Comparison of ENCODE assay signal across 8 mouse cellular contexts in the genomic region with DNA sequence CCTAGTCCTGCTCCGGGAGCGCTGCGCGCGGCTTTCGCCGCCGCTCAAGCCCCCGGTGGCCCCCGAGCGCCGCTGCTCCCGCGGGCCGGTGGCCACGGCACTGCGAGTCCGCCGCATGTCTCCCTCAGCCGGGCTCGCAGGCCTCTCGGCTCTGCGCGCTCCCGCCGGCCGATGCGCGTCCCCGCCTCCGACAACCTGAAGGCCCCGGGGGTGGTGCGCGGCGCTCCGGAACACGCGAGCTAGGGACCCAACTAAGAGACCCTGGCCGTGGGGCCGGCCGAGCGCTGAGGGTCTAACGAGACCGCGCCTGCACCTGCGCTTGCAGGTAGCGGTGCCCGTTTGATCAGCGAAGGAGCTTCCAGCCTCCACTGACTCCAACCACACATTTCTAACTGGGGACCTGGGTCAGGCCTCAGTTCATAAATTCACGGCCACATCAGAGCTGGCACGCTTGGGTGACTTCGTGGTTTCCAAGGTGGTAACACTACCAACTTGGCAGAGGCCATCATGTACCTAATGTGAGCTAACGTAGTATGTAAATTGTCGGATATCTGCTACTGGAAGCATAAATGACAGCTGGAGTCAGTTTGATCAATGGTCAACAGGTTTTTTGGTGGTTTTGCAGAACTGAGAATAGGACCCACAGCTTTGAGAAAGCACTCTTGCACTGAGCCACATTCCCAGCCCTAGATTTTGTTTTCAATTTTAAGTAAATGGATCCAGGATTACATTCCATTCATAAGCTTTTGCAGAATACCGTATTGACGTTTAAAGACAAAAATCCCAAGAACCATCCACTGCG. TPM values are rescaled to one million over a fixed set of nuclear protein-coding genes. Genes with fewer than 3 reads are reported as not detected.
DNase-seq lines count a peak whose midpoint lies in the region; ATAC-seq lines count a peak whose summit lies in the region.

A gene (minus strand): TSS at position 173 of the 802 bp plus-strand sequence.

- DNase-seq in 3134 (ENCODE audit: extremely low read depth, insufficient read length, low spot score), result peak; percentile 88
- peak; percentile 85 to 91 for DNase-seq in adrenal gland, postnatal 36 days
- peak; percentile 70 for DNase-seq in embryonic facial prominence, embryonic 14.5 days (ENCODE audit: low spot score)
- peak; percentile 38 for DNase-seq in heart, adult 8-10 months (ENCODE audit: low spot score)
- DNase-seq in kidney, adult 8-10 months, result peak; percentile 54 to 72
- peak; percentile 35 to 73 for DNase-seq in spleen, adult 18-20 months

- peak within 1 kb of the TSS; percentile 82 for H3K4me3 ChIP-seq in embryonic facial prominence, embryonic 14.5 days (ENCODE audit: low read depth, low read length)
- peak within 1 kb of the TSS; percentile 91 for H3K4me3 ChIP-seq in limb, embryonic 12.5 days (replicated peaks)
- peak within 1 kb of the TSS; percentile 82 for H3K4me3 ChIP-seq in midbrain, embryonic 13.5 days (replicated peaks)

- peak; percentile 77 for ATAC-seq in embryonic facial prominence, embryonic 14.5 days (ENCODE audit: low read depth)
- ATAC-seq in limb, embryonic 12.5 days (ENCODE audit: insufficient number of reproducible peaks, insufficient read depth, low FRiP score, low TSS enrichment, low read depth), result peak; percentile 53; the same call in 1 of the 2 replicates
- no peak; the same call in none of the 2 replicates for ATAC-seq in midbrain, embryonic 13.5 days

- no peaks in the 10 kb centered on the region for H3K9me3 ChIP-seq in embryonic facial prominence, embryonic 14.5 days (ENCODE audit: control insufficient read depth, low read length)
- H3K9me3 ChIP-seq in limb, embryonic 12.5 days, result no peaks in the 10 kb centered on the region
- H3K9me3 ChIP-seq in midbrain, embryonic 13.5 days, result no peaks in the 10 kb centered on the region

- H3K27me3 ChIP-seq in embryonic facial prominence, embryonic 14.5 days (replicated peaks; ENCODE audit: control insufficient read depth, insufficient read depth, low read length), result peaks cover 10% of the 10 kb centered on the region; the same call in 1 of the 2 replicates
- H3K27me3 ChIP-seq in limb, embryonic 12.5 days, result peaks cover 16% of the 10 kb centered on the region
- H3K27me3 ChIP-seq in midbrain, embryonic 13.5 days, result no peaks in the 10 kb centered on the region

- H3K27ac ChIP-seq in embryonic facial prominence, embryonic 14.5 days (replicated peaks; ENCODE audit: low read depth, low read length), result peak within 1 kb of the TSS; percentile 44
- H3K27ac ChIP-seq in limb, embryonic 12.5 days, result peak within 1 kb of the TSS; percentile 75
- peak within 1 kb of the TSS; percentile 87 for H3K27ac ChIP-seq in midbrain, embryonic 13.5 days

- no peaks in the 10 kb centered on the region for H3K4me1 ChIP-seq in embryonic facial prominence, embryonic 14.5 days (ENCODE audit: control insufficient read depth, insufficient read depth, low read length)
- H3K4me1 ChIP-seq in limb, embryonic 12.5 days (replicated peaks), result peaks cover 3% of the 10 kb centered on the region; the same call in 1 of the 2 replicates
- peaks cover 14% of the 10 kb centered on the region for H3K4me1 ChIP-seq in midbrain, embryonic 13.5 days (replicated peaks)

- peak within 1 kb of the TSS; percentile 92 for H3K9ac ChIP-seq in embryonic facial prominence, embryonic 14.5 days (ENCODE audit: low read depth, low read length)
- peak within 1 kb of the TSS; percentile 95 for H3K9ac ChIP-seq in limb, embryonic 12.5 days (replicated peaks)
- peak within 1 kb of the TSS; percentile 95 for H3K9ac ChIP-seq in midbrain, embryonic 13.5 days (replicated peaks)

- H3K4me2 ChIP-seq in embryonic facial prominence, embryonic 14.5 days (ENCODE audit: low read depth, low read length), result peak within 1 kb of the TSS; percentile 91
- H3K4me2 ChIP-seq in limb, embryonic 12.5 days, result peak within 1 kb of the TSS; percentile 85
- H3K4me2 ChIP-seq in midbrain, embryonic 13.5 days (replicated peaks), result peak within 1 kb of the TSS; percentile 80

- 7% methylated on average over 30 of the region's 57 CpGs for WGBS in embryonic facial prominence, embryonic 14.5 days
- 6% methylated on average over 50 of the region's 57 CpGs for WGBS in limb, embryonic 12.5 days
- 6% methylated on average over 45 of the region's 57 CpGs for WGBS in midbrain, embryonic 13.5 days

- H3K36me3 ChIP-seq in embryonic facial prominence, embryonic 14.5 days (ENCODE audit: control insufficient read depth, insufficient read depth, low read length), result no peaks in the 10 kb centered on the region
- H3K36me3 ChIP-seq in limb, embryonic 12.5 days, result peaks cover 7% of the 10 kb centered on the region; the same call in 1 of the 2 replicates
- peaks cover 6% of the 10 kb centered on the region for H3K36me3 ChIP-seq in midbrain, embryonic 13.5 days

RNA-seq across cellular contexts. Expression of the gene that starts here (rescaled TPM):
- total RNA-seq in adrenal gland, postnatal 36 days (2021), result 10 to 100 TPM; 30.2 to 37.2 TPM
- 26.0 and 27.5 TPM in 2 replicates for polyA plus RNA-seq in embryonic facial prominence, embryonic 14.5 days (2014; fragmentation: Nextera tagmentation; extraction: Ambion mirVana)
- 10 to 100 TPM; 21.2 to 27.5 (median 24.5) TPM for total RNA-seq in heart, adult 8-10 months (2022)
- 44.5 and 47.9 TPM in 2 replicates for polyA plus RNA-seq in limb, embryonic 12.5 days (2016; fragmentation: Nextera tagmentation; extraction: Ambion mirVana)
- 52.8 and 65.6 TPM in 2 replicates for polyA plus RNA-seq in midbrain, embryonic 13.5 days (2015; fragmentation: Nextera tagmentation; extraction: Ambion mirVana)

Comparison
In these comparisons a context has a peak if more than half of its experiments do, and no peak if none do; other contexts are left out.
1. DNase-seq: peak in every context shown above with its lines; median percentile 88 in 3134; 88 in adrenal gland, postnatal 36 days; 70 in embryonic facial prominence, embryonic 14.5 days; 63 in kidney, adult 8-10 months; 54 in spleen, adult 18-20 months; 38 in heart, adult 8-10 months.